Mouse (Mus musculus): ENCODE results near the gene Dgki. TPM values are rescaled to one million over a fixed set of nuclear protein-coding genes. Genes with fewer than 3 reads are reported as not detected.

Dgki gene
- polyA plus RNA-seq, 1 experiment from 2014 or later: 5.9 TPM

DNA sequence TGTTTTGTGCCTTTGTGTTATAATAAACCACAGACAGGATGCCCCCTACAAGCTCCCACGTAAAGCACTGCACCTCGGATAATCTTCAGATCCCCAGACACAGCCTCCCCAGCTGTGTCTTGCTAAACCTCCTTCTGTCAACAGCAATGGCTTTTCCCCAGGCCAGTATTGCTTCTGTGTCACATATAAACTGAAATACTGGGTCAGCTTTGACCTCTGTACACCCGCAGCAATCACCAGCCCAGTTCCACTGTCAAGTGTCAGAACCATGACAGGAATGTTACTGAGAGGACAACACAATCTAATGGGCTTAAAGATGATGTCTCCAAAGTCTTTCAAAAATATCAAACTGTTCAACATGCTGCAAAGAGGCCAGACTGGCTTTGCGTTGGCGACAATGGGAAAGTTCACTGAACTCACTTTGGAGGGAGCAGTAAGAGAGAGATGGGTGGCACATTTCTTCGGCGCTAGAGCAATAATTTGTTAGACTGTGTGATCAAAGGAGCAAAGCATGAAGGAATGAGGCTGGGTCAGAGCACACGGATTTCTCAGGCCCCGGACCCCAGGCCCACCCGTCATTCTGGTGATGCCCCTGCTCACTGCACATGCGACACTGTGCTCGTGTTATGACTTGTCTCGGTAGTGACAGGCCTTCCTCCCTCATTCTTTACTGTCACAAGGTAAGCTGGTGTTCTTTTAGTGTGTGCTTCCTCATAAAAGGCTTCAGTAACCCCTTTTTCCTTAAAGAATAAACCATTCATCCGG lies 230.0 kb downstream of the Dgki start:
- H3K9ac ChIP-seq: no peak overlapping the region
- H3K4me2 ChIP-seq: no peak overlapping the region
- H3K27ac ChIP-seq (replicated peaks): no peak overlapping the region
- no peaks in the 10 kb centered on the region for H3K27me3 ChIP-seq
- WGBS: 81% methylated on average over 14 of the region's 14 CpGs
- 0 out of 2 replicates have a peak, but pooled peaks cover 5% of the 10 kb centered on the region for H3K4me1 ChIP-seq (replicated peaks)
- H3K4me3 ChIP-seq: no peak overlapping the region
- no peaks in the 10 kb centered on the region for H3K9me3 ChIP-seq
- no peaks in the 10 kb centered on the region for H3K36me3 ChIP-seq
- ATAC-seq (ENCODE audit: low read depth): no peak

DNA sequence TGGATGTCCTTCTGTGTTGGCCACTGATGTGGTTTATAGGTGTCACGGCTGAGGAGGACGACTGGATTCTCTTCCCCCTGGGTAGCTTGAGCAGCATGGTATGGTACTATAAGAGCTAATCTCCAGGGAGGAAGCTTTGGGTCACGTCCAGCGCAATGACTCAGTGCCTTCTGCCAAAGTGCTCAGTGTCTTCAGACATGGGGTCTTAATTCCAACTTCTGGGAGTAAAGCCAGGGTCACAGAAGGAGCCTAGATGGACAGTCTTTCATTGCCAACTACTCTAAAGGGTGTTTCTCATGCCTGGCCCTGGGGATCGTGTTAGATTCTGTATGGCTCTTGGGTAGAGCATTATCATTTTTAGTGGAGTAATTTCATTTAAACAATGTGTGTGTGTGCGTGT lies 231.2 kb downstream of the Dgki start:
- Histone ChIP-seq H3K36me3 (no peaks in the 10 kb centered on the region), H3K27ac (replicated peaks) (no peak overlapping the region), H3K27me3 (no peaks in the 10 kb centered on the region), H3K4me2 (no peak overlapping the region), H3K4me3 (no peak overlapping the region), H3K9ac (no peak overlapping the region), H3K4me1 (replicated peaks) (peaks cover 14% of the 10 kb centered on the region), H3K9me3 (no peaks in the 10 kb centered on the region)
- no peak for ATAC-seq (ENCODE audit: low read depth)
- 88% methylated on average over 6 of the region's 6 CpGs for WGBS

DNA sequence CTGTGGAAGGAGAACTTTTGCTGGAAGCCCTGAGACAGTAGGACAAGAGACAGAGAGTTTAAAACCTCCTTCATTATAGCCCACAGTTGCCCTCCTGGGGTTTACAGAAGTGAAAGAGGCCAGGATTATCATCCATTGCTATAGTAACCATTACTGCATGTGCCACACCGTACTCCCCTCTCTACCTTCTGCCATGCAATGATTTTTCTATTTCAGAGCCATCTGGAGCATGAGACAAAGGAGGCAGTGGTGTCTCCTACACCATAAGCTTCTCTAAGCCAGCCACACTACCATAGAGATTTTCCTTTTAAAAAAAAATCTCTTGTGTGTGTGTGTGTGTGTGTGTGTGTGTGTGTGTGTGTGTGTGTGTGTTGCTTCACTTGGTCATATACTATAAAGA lies 232.6 kb downstream of the Dgki start:
- Histone ChIP-seq H3K9me3 (no peaks in the 10 kb centered on the region), H3K27me3 (no peaks in the 10 kb centered on the region), H3K4me1 (replicated peaks) (peaks cover 14% of the 10 kb centered on the region), H3K27ac (replicated peaks) (no peak overlapping the region), H3K9ac (no peak overlapping the region), H3K4me3 (no peak overlapping the region), H3K36me3 (no peaks in the 10 kb centered on the region), H3K4me2 (no peak overlapping the region)
- WGBS: 55% methylated on average over 1 of the region's 1 CpGs
- no peak for ATAC-seq (ENCODE audit: low read depth)

DNA sequence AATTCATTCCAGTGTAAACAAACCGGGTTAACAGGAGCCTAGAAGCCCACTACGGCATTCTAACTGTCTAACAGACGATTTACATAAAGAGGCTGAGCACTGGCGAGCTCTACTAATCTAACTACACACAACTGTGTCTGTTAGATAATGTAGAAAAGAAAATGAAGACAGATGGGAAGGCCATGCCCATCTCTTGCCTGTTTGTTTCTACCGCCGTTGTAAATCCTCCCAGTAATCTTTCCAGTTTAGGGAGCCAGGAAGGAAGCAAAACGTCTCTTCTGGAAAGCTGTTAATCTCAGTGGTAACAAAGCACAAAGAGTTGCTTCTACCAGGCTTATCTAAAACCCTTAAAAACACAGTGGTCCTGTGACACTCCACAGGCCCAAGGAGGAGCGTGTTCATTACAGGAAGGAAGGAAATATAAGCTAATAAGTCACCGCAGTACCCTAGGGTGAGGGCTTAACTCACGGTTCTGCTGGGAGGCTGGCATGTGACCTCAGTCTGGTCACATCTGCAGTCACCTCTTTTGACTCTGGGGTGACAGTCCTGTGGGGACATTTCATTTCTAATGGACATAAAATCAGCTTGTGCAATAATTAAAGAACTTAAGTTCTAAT lies 235.7 kb downstream of the Dgki start:
- H3K27ac ChIP-seq (replicated peaks): peak overlapping the region; percentile 38; the same call in 1 of the 2 replicates
- WGBS: 42% methylated on average over 10 of the region's 10 CpGs
- ATAC-seq (ENCODE audit: low read depth): no peak; the same call in 1 of the 2 replicates

DNA sequence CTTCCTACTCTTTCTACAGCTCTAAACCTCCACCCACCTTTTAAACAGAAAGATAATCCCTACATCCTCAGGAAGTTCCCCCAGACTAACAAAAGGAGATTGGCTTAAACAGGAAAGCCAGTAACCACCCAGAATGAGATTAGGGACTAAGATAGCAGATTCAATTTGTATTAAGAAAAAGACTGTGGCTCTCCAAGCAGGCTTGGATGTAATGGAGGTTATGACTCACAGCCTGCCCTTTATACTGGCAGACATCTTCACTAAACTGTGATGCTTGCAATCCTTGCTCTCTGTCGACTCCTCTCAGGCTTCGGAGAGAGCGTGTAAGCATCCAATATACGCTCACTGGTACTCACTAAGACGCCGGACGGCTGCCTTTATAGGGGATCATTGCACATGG lies 236.7 kb downstream of the Dgki start:
- Histone ChIP-seq H3K9ac (no peak overlapping the region), H3K4me3 (no peak overlapping the region), H3K4me2 (no peak overlapping the region), H3K27me3 (no peaks in the 10 kb centered on the region), H3K4me1 (replicated peaks) (peaks cover 14% of the 10 kb centered on the region), H3K9me3 (no peaks in the 10 kb centered on the region), H3K36me3 (no peaks in the 10 kb centered on the region), H3K27ac (replicated peaks) (no peak overlapping the region)
- ATAC-seq (ENCODE audit: low read depth): no peak
- WGBS: 94% methylated on average over 7 of the region's 7 CpGs

More for the DNA sequence above, 235.7 kb downstream of the Dgki start:
- no peaks in the 10 kb centered on the region for H3K36me3 ChIP-seq
- H3K4me3 ChIP-seq: no peak overlapping the region
- no peaks in the 10 kb centered on the region for H3K9me3 ChIP-seq
- H3K4me1 ChIP-seq (replicated peaks): peaks cover 14% of the 10 kb centered on the region
- H3K4me2 ChIP-seq: no peak overlapping the region
- H3K27me3 ChIP-seq: no peaks in the 10 kb centered on the region
- no peak overlapping the region for H3K9ac ChIP-seq

DNA sequence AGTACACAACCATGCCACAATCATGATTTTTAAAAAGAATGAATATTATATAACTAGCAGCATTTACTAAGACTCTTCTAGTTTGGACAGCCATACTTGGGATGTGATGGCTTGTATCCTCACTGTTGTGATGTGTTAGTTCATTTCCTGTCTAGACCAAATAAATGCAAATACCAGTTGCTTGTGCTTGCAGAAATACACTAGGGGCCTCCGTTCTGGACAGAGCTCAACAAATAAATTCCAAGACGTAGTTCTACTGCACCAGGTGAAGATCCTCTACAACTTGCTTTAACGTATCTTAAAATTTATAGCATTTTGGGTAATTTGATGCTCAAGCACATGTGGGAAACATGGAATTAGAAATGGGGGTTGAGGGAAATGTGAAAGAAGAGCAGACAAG lies 239.9 kb downstream of the Dgki start:
- Histone ChIP-seq H3K9ac (no peak overlapping the region), H3K27me3 (no peaks in the 10 kb centered on the region), H3K4me2 (no peak overlapping the region), H3K27ac (replicated peaks) (no peak overlapping the region), H3K9me3 (no peaks in the 10 kb centered on the region), H3K36me3 (peaks cover 4% of the 10 kb centered on the region; the same call in 1 of the 2 replicates), H3K4me3 (no peak overlapping the region), H3K4me1 (replicated peaks) (peaks cover 9% of the 10 kb centered on the region)
- no peak for ATAC-seq (ENCODE audit: low read depth)
- WGBS: 90% methylated on average over 3 of the region's 3 CpGs

DNA sequence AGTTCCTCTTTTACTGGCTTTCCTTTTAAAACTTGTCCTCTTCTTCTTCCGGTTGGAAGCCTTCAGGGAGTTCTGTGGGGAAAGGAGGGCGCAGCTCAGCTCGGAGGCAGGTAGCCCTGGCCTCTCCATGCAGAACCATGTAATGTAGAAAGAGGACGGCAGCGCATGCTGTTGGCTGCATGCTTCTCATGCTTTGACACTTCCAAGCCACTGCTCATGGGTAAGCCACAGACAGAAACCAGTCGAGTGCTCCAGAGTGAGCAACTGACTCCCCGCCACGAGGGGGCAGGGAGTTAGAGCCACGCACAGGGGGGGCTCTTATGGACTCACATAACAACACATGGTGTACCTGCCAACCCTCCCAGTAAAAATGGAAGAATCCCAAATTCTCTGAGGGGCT lies 242.0 kb downstream of the Dgki start:
- WGBS: 92% methylated on average over 9 of the region's 9 CpGs
- no peak for ATAC-seq (ENCODE audit: low read depth)

DNA sequence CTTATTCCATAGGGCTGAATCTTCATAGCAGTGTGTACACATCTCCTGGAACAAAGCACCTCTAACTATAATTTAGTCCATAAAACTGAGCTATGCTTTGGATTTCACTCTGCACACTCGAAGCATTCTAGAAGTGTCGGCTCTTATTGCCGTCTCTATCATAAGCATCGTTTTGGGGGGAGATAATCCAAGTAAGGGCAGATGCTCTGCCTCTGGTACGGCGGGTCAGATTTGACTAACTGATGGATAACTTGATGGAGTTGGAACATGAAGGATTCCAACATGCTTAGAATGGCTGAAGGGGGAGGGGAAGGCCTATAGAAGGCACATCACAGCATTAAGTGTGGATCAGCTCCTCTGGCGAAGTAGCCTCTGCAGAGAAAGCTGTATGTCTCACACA lies 242.4 kb downstream of the Dgki start:
- WGBS: 91% methylated on average over 7 of the region's 7 CpGs
- H3K9ac ChIP-seq: no peak overlapping the region
- ATAC-seq (ENCODE audit: low read depth): no peak
- no peak overlapping the region for H3K4me2 ChIP-seq
- H3K4me3 ChIP-seq: no peak overlapping the region
- H3K4me1 ChIP-seq (replicated peaks): no peaks in the 10 kb centered on the region
- no peaks in the 10 kb centered on the region for H3K27me3 ChIP-seq
- H3K36me3 ChIP-seq: peaks cover 4% of the 10 kb centered on the region; the same call in 1 of the 2 replicates
- H3K27ac ChIP-seq (replicated peaks): no peak overlapping the region
- no peaks in the 10 kb centered on the region for H3K9me3 ChIP-seq

More for the DNA sequence above, 242.0 kb downstream of the Dgki start:
- H3K4me1 ChIP-seq (replicated peaks): no peaks in the 10 kb centered on the region
- no peak overlapping the region for H3K4me2 ChIP-seq
- H3K36me3 ChIP-seq: peaks cover 4% of the 10 kb centered on the region; the same call in 1 of the 2 replicates
- no peak overlapping the region for H3K27ac ChIP-seq (replicated peaks)
- no peak overlapping the region for H3K9ac ChIP-seq
- no peaks in the 10 kb centered on the region for H3K27me3 ChIP-seq
- no peak overlapping the region for H3K4me3 ChIP-seq
- H3K9me3 ChIP-seq: no peaks in the 10 kb centered on the region

DNA sequence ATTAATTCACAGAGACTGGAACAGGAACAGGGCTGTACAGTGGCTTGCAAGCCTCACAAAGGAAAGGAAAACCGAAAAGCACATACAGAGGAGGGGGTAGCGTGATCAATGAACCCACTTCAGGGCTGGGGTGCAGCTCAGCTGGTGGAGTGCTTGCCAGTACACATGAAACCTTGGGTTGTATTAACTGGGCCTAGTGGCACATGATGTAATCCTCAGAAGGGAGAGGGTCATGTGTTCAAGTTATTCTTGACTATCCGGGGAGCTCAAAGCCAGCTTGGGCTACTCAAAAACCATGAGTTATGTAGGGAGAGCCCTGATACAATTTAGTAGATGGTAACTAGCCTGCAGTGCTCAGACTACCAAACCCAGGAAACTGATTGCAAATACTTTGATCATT lies 244.3 kb downstream of the Dgki start:
- H3K27me3 ChIP-seq: no peaks in the 10 kb centered on the region
- 91% methylated on average over 3 of the region's 3 CpGs for WGBS
- no peak overlapping the region for H3K4me3 ChIP-seq
- H3K36me3 ChIP-seq: peaks cover 4% of the 10 kb centered on the region; the same call in 1 of the 2 replicates
- no peaks in the 10 kb centered on the region for H3K9me3 ChIP-seq
- H3K4me2 ChIP-seq: no peak overlapping the region
- no peak overlapping the region for H3K27ac ChIP-seq (replicated peaks)
- peaks cover 7% of the 10 kb centered on the region; the same call in 1 of the 2 replicates for H3K4me1 ChIP-seq (replicated peaks)
- no peak for ATAC-seq (ENCODE audit: low read depth)
- H3K9ac ChIP-seq: no peak overlapping the region

DNA sequence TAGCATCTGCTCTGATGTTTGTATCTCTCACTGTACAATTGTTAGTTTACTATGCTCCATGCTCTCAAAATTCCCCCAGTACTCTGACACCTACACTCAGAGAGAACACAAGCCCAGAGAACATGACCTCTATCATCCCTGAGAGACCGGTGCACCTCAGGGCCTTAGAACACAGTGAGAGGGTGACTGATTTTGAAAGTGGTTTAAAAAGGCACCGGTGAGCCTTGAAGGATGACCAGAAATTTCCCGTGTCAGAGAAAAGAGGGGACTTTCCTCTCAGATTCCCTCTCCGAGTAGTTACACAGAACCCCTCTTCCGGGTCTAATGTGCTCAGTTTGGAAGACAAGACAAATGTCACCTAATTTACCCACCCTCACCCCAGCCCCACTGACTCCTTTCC lies 244.9 kb downstream of the Dgki start:
- Histone ChIP-seq H3K36me3 (peaks cover 4% of the 10 kb centered on the region; the same call in 1 of the 2 replicates), H3K9ac (no peak overlapping the region), H3K9me3 (no peaks in the 10 kb centered on the region), H3K27me3 (no peaks in the 10 kb centered on the region), H3K4me2 (no peak overlapping the region), H3K4me3 (no peak overlapping the region), H3K27ac (replicated peaks) (no peak overlapping the region), H3K4me1 (replicated peaks) (peaks cover 7% of the 10 kb centered on the region; the same call in 1 of the 2 replicates)
- 85% methylated on average over 5 of the region's 5 CpGs for WGBS
- ATAC-seq (ENCODE audit: low read depth): no peak

DNA sequence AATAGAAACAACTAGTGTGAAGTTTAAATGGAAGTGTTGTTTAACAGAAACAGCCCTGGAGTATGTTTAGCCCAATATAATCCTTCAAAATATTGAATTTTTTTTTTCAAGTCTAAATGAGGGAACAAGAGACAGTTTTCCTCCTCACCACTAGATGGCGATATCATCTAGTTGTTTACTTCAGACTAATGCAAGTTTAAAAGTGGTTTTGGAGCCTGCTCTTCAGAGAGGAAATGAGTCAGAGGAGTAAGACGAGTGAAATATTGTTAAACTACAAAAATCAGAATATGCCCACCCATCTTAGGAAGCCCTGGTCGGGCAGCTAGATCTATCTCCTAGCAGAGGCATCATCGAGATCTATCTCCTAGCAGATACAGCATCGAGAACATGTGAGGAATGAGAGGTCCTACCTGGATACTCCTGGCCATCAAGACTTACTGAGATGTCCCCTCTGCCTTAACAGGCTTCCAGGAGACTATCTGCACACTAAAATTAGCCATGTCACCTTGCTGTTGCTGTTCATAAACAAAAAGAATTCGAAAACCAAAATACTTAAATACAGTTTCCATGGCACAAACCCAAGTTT lies 245.5 kb downstream of the Dgki start:
- no peak overlapping the region for H3K4me3 ChIP-seq
- ATAC-seq (ENCODE audit: low read depth): no peak
- H3K9ac ChIP-seq: no peak overlapping the region
- H3K36me3 ChIP-seq: peaks cover 4% of the 10 kb centered on the region; the same call in 1 of the 2 replicates
- H3K9me3 ChIP-seq: no peaks in the 10 kb centered on the region
- peaks cover 7% of the 10 kb centered on the region; the same call in 1 of the 2 replicates for H3K4me1 ChIP-seq (replicated peaks)
- no peaks in the 10 kb centered on the region for H3K27me3 ChIP-seq
- no peak overlapping the region for H3K4me2 ChIP-seq
- 50% methylated on average over 6 of the region's 6 CpGs for WGBS
- H3K27ac ChIP-seq (replicated peaks): no peak overlapping the region

DNA sequence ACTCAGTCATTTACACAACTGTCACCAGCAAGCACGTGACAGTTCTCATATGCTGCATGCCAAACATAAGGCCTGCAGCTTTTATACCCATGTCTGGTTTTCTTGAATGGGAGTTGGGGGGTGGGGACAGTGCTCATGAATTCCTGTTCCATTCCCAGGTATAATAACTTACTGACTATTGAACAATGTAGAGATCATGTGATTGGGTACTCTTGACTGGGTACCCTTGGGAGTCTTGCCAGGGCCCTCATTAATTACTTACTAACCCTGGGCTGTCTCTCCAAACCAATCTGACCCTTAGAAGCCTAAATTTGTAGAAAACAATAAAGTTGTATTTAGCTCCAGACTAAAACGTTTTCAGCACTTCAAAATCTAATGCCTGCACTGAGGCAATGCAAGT lies 246.6 kb downstream of the Dgki start:
- ATAC-seq (ENCODE audit: low read depth): no peak
- WGBS: 59% methylated on average over 2 of the region's 2 CpGs
- no peaks in the 10 kb centered on the region for H3K9me3 ChIP-seq

More for the DNA sequence above, 246.6 kb downstream of the Dgki start:
- no peak overlapping the region for H3K4me2 ChIP-seq
- H3K36me3 ChIP-seq: peaks cover 4% of the 10 kb centered on the region; the same call in 1 of the 2 replicates
- no peak overlapping the region for H3K4me3 ChIP-seq
- peaks cover 7% of the 10 kb centered on the region; the same call in 1 of the 2 replicates for H3K4me1 ChIP-seq (replicated peaks)
- H3K27me3 ChIP-seq: no peaks in the 10 kb centered on the region
- no peak overlapping the region for H3K9ac ChIP-seq
- no peak overlapping the region for H3K27ac ChIP-seq (replicated peaks)

Measured in neural tube, embryonic 13.5 days (tissue).